Mouse (Mus musculus) forebrain, embryonic 12.5 days (tissue): ENCODE measurements around the gene Trio. TPM values are rescaled to one million over a fixed set of nuclear protein-coding genes. Genes with fewer than 3 reads are reported as not detected.

Experiments
- ATAC-seq: fragments of 200-750 bp; cut with Nextera tagmentation; 2 replicates; pipeline ENCODE4 v1.8.0; 2017; ENCODE audit warnings: moderate TSS enrichment; ENCODE audit not compliant: low FRiP score
- H3K27ac ChIP-seq: fragments of 300-500 bp; sonication (generic); 2 replicates; pipeline ENCODE4 v1.5.1; 2016; ENCODE audit warnings: mild to moderate bottlenecking
- H3K27me3 ChIP-seq: fragments of 300-500 bp; sonication (generic); 2 replicates; pipeline ENCODE4 v1.6.1; 2016; ENCODE audit warnings: mild to moderate bottlenecking
- H3K36me3 ChIP-seq: fragments of 300-500 bp; sonication (generic); replicated peaks from 2 replicates; pipeline ENCODE4 v1.6.1; 2016; ENCODE audit warnings: mild to moderate bottlenecking
- H3K4me1 ChIP-seq: fragments of 300-500 bp; sonication (generic); 2 replicates; pipeline ENCODE4 v1.6.1; 2016
- H3K4me2 ChIP-seq: fragments of 300-500 bp; sonication (generic); 2 replicates; pipeline ENCODE4 v1.6.1; 2016; ENCODE audit warnings: mild to moderate bottlenecking, moderate library complexity
- H3K4me3 ChIP-seq: fragments of 300-500 bp; sonication (generic); replicated peaks from 2 replicates; pipeline ENCODE4 v1.5.1; 2016; ENCODE audit warnings: mild to moderate bottlenecking
- H3K9ac ChIP-seq: fragments of 300-500 bp; sonication (generic); 2 replicates; pipeline ENCODE4 v1.6.1; 2016; ENCODE audit warnings: mild to moderate bottlenecking
- H3K9me3 ChIP-seq: fragments of 300-500 bp; sonication (generic); 2 replicates; pipeline ENCODE4 v1.6.1; 2016
- WGBS: fragments of 180-500 bp; shearing (Covaris S2); methylation state at CpG from one replicate; pipeline ENCODE4 v1.1.7; 2016; 5-methylcytosine and 5-hydroxymethylcytosine counted together
- polyA plus RNA-seq: library from polyadenylated mRNA; unstranded; fragments of >200 nt; fragmentation: Nextera tagmentation; extraction: Ambion mirVana; gene quantifications from 2 replicates; pipeline ENCODE4 v1.2.1, GENCODE M21; 2016

The Trio gene
- polyA plus RNA-seq, 1 experiment from 2014 or later = 46.1 TPM

- H3K27me3 ChIP-seq = peaks cover 5% of the 10 kb centered on the region; the same call in 1 of the 2 replicates
- H3K27ac ChIP-seq = no peak overlapping the region
- H3K4me2 ChIP-seq = no peak overlapping the region
- no peak overlapping the region for H3K9ac ChIP-seq
- H3K4me3 ChIP-seq = no peak overlapping the region
- H3K4me1 ChIP-seq = no peaks in the 10 kb centered on the region
- WGBS = 85% methylated on average over 9 of the region's 9 CpGs
- H3K36me3 ChIP-seq = no peaks in the 10 kb centered on the region
- no peak for ATAC-seq
- no peaks in the 10 kb centered on the region for H3K9me3 ChIP-seq
Measured at GRCm38 (mm10) chr15:27688041-27688651, 337.5 kb downstream of the Trio start.

- Histone ChIP-seq H3K36me3 (no peaks in the 10 kb centered on the region), H3K4me3 (no peak overlapping the region), H3K9ac (no peak overlapping the region), H3K27me3 (peaks cover 13% of the 10 kb centered on the region), H3K4me2 (no peak overlapping the region), H3K27ac (no peak overlapping the region), H3K4me1 (peaks cover 9% of the 10 kb centered on the region), H3K9me3 (no peaks in the 10 kb centered on the region)
- no peak for ATAC-seq
- WGBS = 87% methylated on average over 7 of the region's 7 CpGs
Measured at GRCm38 (mm10) chr15:27684813-27685212, 340.8 kb downstream of the Trio start.

- no peak for ATAC-seq
- Histone ChIP-seq H3K36me3 (no peaks in the 10 kb centered on the region), H3K9me3 (no peaks in the 10 kb centered on the region), H3K27ac (no peak overlapping the region), H3K4me3 (no peak overlapping the region), H3K9ac (no peak overlapping the region), H3K4me2 (no peak overlapping the region), H3K4me1 (peaks cover 9% of the 10 kb centered on the region), H3K27me3 (peaks cover 17% of the 10 kb centered on the region)
- 95% methylated on average over 1 of the region's 1 CpGs for WGBS
Measured at GRCm38 (mm10) chr15:27683206-27683605, 342.4 kb downstream of the Trio start.

- Histone ChIP-seq H3K27ac (no peak overlapping the region), H3K27me3 (peaks cover 17% of the 10 kb centered on the region)
- 43% methylated on average over 9 of the region's 9 CpGs for WGBS
Measured at GRCm38 (mm10) chr15:27682619-27683018, 343.0 kb downstream of the Trio start.

GRCm38 (mm10) chr15:27681419-27682187, 344.0 kb downstream of the Trio start, which contains the start of gene Otulinl:
Gene Otulinl (minus strand): TSS chr15:27681579.
- H3K4me2 ChIP-seq = peak within 1 kb of the TSS; percentile 85
- H3K27me3 ChIP-seq = peaks cover 17% of the 10 kb centered on the region
- H3K9me3 ChIP-seq = no peaks in the 10 kb centered on the region
- peak within 1 kb of the TSS; percentile 69 for H3K4me3 ChIP-seq
- 2% methylated on average over 59 of the region's 59 CpGs for WGBS
- ATAC-seq = peak; percentile 100
- peak within 1 kb of the TSS; percentile 71 for H3K9ac ChIP-seq
- H3K27ac ChIP-seq = 0 out of 2 replicates have a peak within 1 kb of the TSS, but pooled peaks have one; percentile 25
- peaks cover 13% of the 10 kb centered on the region for H3K4me1 ChIP-seq
- H3K36me3 ChIP-seq = no peaks in the 10 kb centered on the region

More at GRCm38 (mm10) chr15:27682619-27683018, 343.0 kb downstream of the Trio start:
- Histone ChIP-seq H3K4me3 (no peak overlapping the region), H3K4me1 (peaks cover 9% of the 10 kb centered on the region), H3K9ac (no peak overlapping the region), H3K9me3 (no peaks in the 10 kb centered on the region), H3K36me3 (no peaks in the 10 kb centered on the region), H3K4me2 (no peak overlapping the region)
- ATAC-seq = no peak

- peaks cover 17% of the 10 kb centered on the region for H3K27me3 ChIP-seq
- no peaks in the 10 kb centered on the region for H3K9me3 ChIP-seq
- H3K27ac ChIP-seq = 0 out of 2 replicates have a peak overlapping the region, but pooled peaks have one; percentile 25
- peak overlapping the region; percentile 85 for H3K4me2 ChIP-seq
- peaks cover 19% of the 10 kb centered on the region for H3K4me1 ChIP-seq
- peak overlapping the region; percentile 71 for H3K9ac ChIP-seq
- 2% methylated on average over 28 of the region's 28 CpGs for WGBS
- no peak for ATAC-seq
- H3K4me3 ChIP-seq = peak overlapping the region; percentile 69
- no peaks in the 10 kb centered on the region for H3K36me3 ChIP-seq
Measured at GRCm38 (mm10) chr15:27680997-27681396, 344.7 kb downstream of the Trio start.

Other genes with a start within 250 kb of the Trio start
- 0.15 and 0.17 TPM in 2 replicates for gene Dnah5, start 177.9 kb upstream of the Trio start, polyA plus RNA-seq